ENCODE assay signal across 14 mouse cellular contexts in the genomic region with DNA sequence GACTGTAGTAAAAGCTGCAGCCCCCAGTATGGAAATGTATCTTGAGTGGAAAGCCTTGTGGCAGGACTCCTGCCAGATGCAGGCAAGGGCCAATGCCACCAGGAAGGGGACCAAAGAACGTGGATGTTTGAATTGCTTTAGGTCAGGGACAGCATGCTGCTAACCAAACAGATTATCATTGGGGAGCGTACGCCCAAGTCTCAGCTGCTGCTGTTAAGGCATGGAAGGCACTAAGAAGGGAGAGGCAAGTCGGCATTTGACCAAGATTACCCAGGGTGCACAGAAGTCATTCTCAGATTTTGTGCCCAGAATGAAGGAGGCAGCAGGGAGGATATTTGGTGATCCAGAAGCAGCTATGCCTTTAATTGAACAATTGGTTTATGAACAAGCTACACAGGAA. TPM values are rescaled to one million over a fixed set of nuclear protein-coding genes. Genes with fewer than 3 reads are reported as not detected.
"Had no signal": no experiment of that assay in that cellular context is flagged by ENCODE, and none has a peak within 500 bp of the region (broad histone marks: within the 10 kb centered on the region; RNA-seq: fewer than 3 reads in every experiment).

No protein-coding gene starts in this region.

RNA-seq across cellular contexts. Expression of a gene that starts 35.4 kb away (rescaled TPM):
- total RNA-seq: liver, adult 2 months; megakaryocyte, adult 5-6 weeks; midbrain, postnatal 0 days; monocyte, adult 5-6 weeks had no signal
- polyA plus RNA-seq: limb, embryonic 12.5 days; liver, adult 2 months; liver, embryonic 15.5 days; liver, embryonic 16.5 days; liver, postnatal 0 days; lung, adult 2 months; lung, postnatal 0 days; macrophage; midbrain, embryonic 12.5 days; midbrain, embryonic 13.5 days; midbrain, embryonic 14.5 days had no signal
